Mouse (Mus musculus): ENCODE results near the gene Rngtt. TPM values are rescaled to one million over a fixed set of nuclear protein-coding genes. Genes with fewer than 3 reads are reported as not detected.

Rngtt gene
- polyA plus RNA-seq, 1 experiment from 2014 or later = 14.5 TPM

GRCm38 (mm10) chr4:33315840-33316239 lies 5.7 kb downstream of the Rngtt start:
- H3K4me3 ChIP-seq (replicated peaks) = no peak overlapping the region
- 0 out of 2 replicates have a peak, but pooled peaks cover 3% of the 10 kb centered on the region for H3K36me3 ChIP-seq (replicated peaks)
- H3K4me2 ChIP-seq = no peak overlapping the region
- 46% methylated on average over 5 of the region's 5 CpGs for WGBS (ENCODE audit: insufficient replicate concordance)
- H3K27me3 ChIP-seq = no peaks in the 10 kb centered on the region
- no peak overlapping the region for H3K27ac ChIP-seq (replicated peaks)
- no peak overlapping the region for H3K9ac ChIP-seq
- H3K4me1 ChIP-seq (replicated peaks) = peaks cover 24% of the 10 kb centered on the region
- no peak for ATAC-seq (ENCODE audit: insufficient read depth)
- H3K9me3 ChIP-seq (replicated peaks) = no peaks in the 10 kb centered on the region

- WGBS (ENCODE audit: insufficient replicate concordance) = 44% methylated on average over 4 of the region's 4 CpGs
- no peak overlapping the region for H3K9ac ChIP-seq
- no peak overlapping the region for H3K27ac ChIP-seq (replicated peaks)
- ATAC-seq (ENCODE audit: insufficient read depth) = no peak
- peaks cover 58% of the 10 kb centered on the region for H3K36me3 ChIP-seq (replicated peaks)
- H3K4me1 ChIP-seq (replicated peaks) = peaks cover 5% of the 10 kb centered on the region; the same call in 1 of the 2 replicates
- no peaks in the 10 kb centered on the region for H3K27me3 ChIP-seq
- no peak overlapping the region for H3K4me3 ChIP-seq (replicated peaks)
- H3K9me3 ChIP-seq (replicated peaks) = no peaks in the 10 kb centered on the region
- no peak overlapping the region for H3K4me2 ChIP-seq
Measured at GRCm38 (mm10) chr4:33331147-33331546, 21.0 kb downstream of the Rngtt start.

GRCm38 (mm10) chr4:33332956-33333455 lies 22.9 kb downstream of the Rngtt start:
- Histone ChIP-seq H3K36me3 (replicated peaks) (peaks cover 55% of the 10 kb centered on the region), H3K4me2 (no peak overlapping the region), H3K27me3 (no peaks in the 10 kb centered on the region), H3K27ac (replicated peaks) (no peak overlapping the region), H3K4me1 (replicated peaks) (peaks cover 8% of the 10 kb centered on the region), H3K4me3 (replicated peaks) (no peak overlapping the region), H3K9me3 (replicated peaks) (no peaks in the 10 kb centered on the region), H3K9ac (no peak overlapping the region)
- WGBS (ENCODE audit: insufficient replicate concordance) = 86% methylated on average over 1 of the region's 1 CpGs
- no peak for ATAC-seq (ENCODE audit: insufficient read depth)

- H3K9me3 ChIP-seq (replicated peaks) = no peaks in the 10 kb centered on the region
- H3K36me3 ChIP-seq (replicated peaks) = peaks cover 52% of the 10 kb centered on the region
- H3K27ac ChIP-seq (replicated peaks) = peak overlapping the region; percentile 61
- H3K4me3 ChIP-seq (replicated peaks) = no peak overlapping the region
- H3K27me3 ChIP-seq = no peaks in the 10 kb centered on the region
- WGBS (ENCODE audit: insufficient replicate concordance) = 91% methylated on average over 1 of the region's 1 CpGs
- ATAC-seq (ENCODE audit: insufficient read depth) = peak; percentile 73
- H3K4me2 ChIP-seq = no peak overlapping the region
- no peak overlapping the region for H3K9ac ChIP-seq
- peaks cover 12% of the 10 kb centered on the region for H3K4me1 ChIP-seq (replicated peaks)
Measured at GRCm38 (mm10) chr4:33337999-33338398, 27.9 kb downstream of the Rngtt start.

- peak; percentile 36 for ATAC-seq (ENCODE audit: insufficient read depth)
- 81% methylated on average over 7 of the region's 7 CpGs for WGBS (ENCODE audit: insufficient replicate concordance)
- no peak overlapping the region for H3K9ac ChIP-seq
Measured at GRCm38 (mm10) chr4:33342877-33343731, 33.0 kb downstream of the Rngtt start.

GRCm38 (mm10) chr4:33343732-33344057 lies 33.6 kb downstream of the Rngtt start:
- peak overlapping the region; percentile 34 for H3K4me2 ChIP-seq
- no peak overlapping the region for H3K9ac ChIP-seq
- peaks cover 24% of the 10 kb centered on the region for H3K4me1 ChIP-seq (replicated peaks)
- no peak overlapping the region for H3K4me3 ChIP-seq (replicated peaks)
- H3K36me3 ChIP-seq (replicated peaks) = peaks cover 25% of the 10 kb centered on the region
- no peaks in the 10 kb centered on the region for H3K9me3 ChIP-seq (replicated peaks)
- no peaks in the 10 kb centered on the region for H3K27me3 ChIP-seq
- 58% methylated on average over 6 of the region's 6 CpGs for WGBS (ENCODE audit: insufficient replicate concordance)
- ATAC-seq (ENCODE audit: insufficient read depth) = peak; percentile 93
- peak overlapping the region; percentile 78 for H3K27ac ChIP-seq (replicated peaks)

More at GRCm38 (mm10) chr4:33342877-33343731, 33.0 kb downstream of the Rngtt start:
- no peak overlapping the region for H3K4me3 ChIP-seq (replicated peaks)
- no peaks in the 10 kb centered on the region for H3K9me3 ChIP-seq (replicated peaks)
- H3K27me3 ChIP-seq = no peaks in the 10 kb centered on the region
- H3K4me2 ChIP-seq = peak overlapping the region; percentile 34
- H3K36me3 ChIP-seq (replicated peaks) = peaks cover 28% of the 10 kb centered on the region
- H3K4me1 ChIP-seq (replicated peaks) = peaks cover 27% of the 10 kb centered on the region
- H3K27ac ChIP-seq (replicated peaks) = peak overlapping the region; percentile 78

GRCm38 (mm10) chr4:33363451-33363850 lies 53.3 kb downstream of the Rngtt start:
- Histone ChIP-seq H3K9me3 (replicated peaks) (no peaks in the 10 kb centered on the region), H3K9ac (no peak overlapping the region), H3K4me1 (replicated peaks) (no peaks in the 10 kb centered on the region), H3K27me3 (no peaks in the 10 kb centered on the region), H3K4me3 (replicated peaks) (no peak overlapping the region), H3K4me2 (no peak overlapping the region), H3K27ac (replicated peaks) (no peak overlapping the region), H3K36me3 (replicated peaks) (peaks cover 17% of the 10 kb centered on the region)
- ATAC-seq (ENCODE audit: insufficient read depth) = no peak

GRCm38 (mm10) chr4:33374916-33375315 lies 64.8 kb downstream of the Rngtt start:
- no peaks in the 10 kb centered on the region; the same call in 1 of the 2 replicates for H3K4me1 ChIP-seq (replicated peaks)
- 63% methylated on average over 6 of the region's 6 CpGs for WGBS (ENCODE audit: insufficient replicate concordance)
- no peak overlapping the region for H3K4me3 ChIP-seq (replicated peaks)
- H3K9me3 ChIP-seq (replicated peaks) = no peaks in the 10 kb centered on the region
- no peak for ATAC-seq (ENCODE audit: insufficient read depth)
- H3K36me3 ChIP-seq (replicated peaks) = peaks cover 7% of the 10 kb centered on the region
- no peak overlapping the region for H3K27ac ChIP-seq (replicated peaks)
- no peak overlapping the region for H3K4me2 ChIP-seq
- H3K27me3 ChIP-seq = no peaks in the 10 kb centered on the region
- H3K9ac ChIP-seq = no peak overlapping the region

GRCm38 (mm10) chr4:33377642-33378041 lies 67.5 kb downstream of the Rngtt start:
- Histone ChIP-seq H3K27me3 (no peaks in the 10 kb centered on the region), H3K9ac (no peak overlapping the region), H3K4me3 (replicated peaks) (no peak overlapping the region), H3K4me1 (replicated peaks) (no peaks in the 10 kb centered on the region; the same call in 1 of the 2 replicates), H3K9me3 (replicated peaks) (no peaks in the 10 kb centered on the region), H3K4me2 (no peak overlapping the region), H3K27ac (replicated peaks) (no peak overlapping the region), H3K36me3 (replicated peaks) (peaks cover 8% of the 10 kb centered on the region)
- ATAC-seq (ENCODE audit: insufficient read depth) = no peak

GRCm38 (mm10) chr4:33378894-33379293 lies 68.8 kb downstream of the Rngtt start:
- no peak overlapping the region for H3K4me3 ChIP-seq (replicated peaks)
- ATAC-seq (ENCODE audit: insufficient read depth) = peak; percentile 61
- H3K9me3 ChIP-seq (replicated peaks) = no peaks in the 10 kb centered on the region
- H3K36me3 ChIP-seq (replicated peaks) = peaks cover 11% of the 10 kb centered on the region
- no peak overlapping the region for H3K27ac ChIP-seq (replicated peaks)
- no peak overlapping the region for H3K9ac ChIP-seq
- no peaks in the 10 kb centered on the region; the same call in 1 of the 2 replicates for H3K4me1 ChIP-seq (replicated peaks)
- H3K27me3 ChIP-seq = no peaks in the 10 kb centered on the region
- no peak overlapping the region for H3K4me2 ChIP-seq
- 38% methylated on average over 6 of the region's 6 CpGs for WGBS (ENCODE audit: insufficient replicate concordance)

GRCm38 (mm10) chr4:33388899-33389298 lies 78.8 kb downstream of the Rngtt start:
- Histone ChIP-seq H3K9ac (no peak overlapping the region), H3K4me1 (replicated peaks) (no peaks in the 10 kb centered on the region), H3K27me3 (no peaks in the 10 kb centered on the region), H3K27ac (replicated peaks) (no peak overlapping the region), H3K4me2 (no peak overlapping the region), H3K9me3 (replicated peaks) (no peaks in the 10 kb centered on the region), H3K4me3 (replicated peaks) (no peak overlapping the region), H3K36me3 (replicated peaks) (peaks cover 5% of the 10 kb centered on the region; the same call in 1 of the 2 replicates)
- ATAC-seq (ENCODE audit: insufficient read depth) = no peak
- WGBS (ENCODE audit: insufficient replicate concordance) = 74% methylated on average over 3 of the region's 3 CpGs
